Mouse (Mus musculus): Measurements from ENCODE around the gene P4htm. TPM values are rescaled to one million over a fixed set of nuclear protein-coding genes. Genes with fewer than 3 reads are reported as not detected.
A peak's percentile ranks its signal among the peaks of the same experiment; 100 is the strongest.
"Not testable (repeated sequence)": the region's sequence is repeated elsewhere in the genome, so short reads cannot be mapped to it uniquely, and the experiment has no call there.

P4htm gene
- 10 to 100 TPM; 87.0 to 93.7 TPM for total RNA-seq (2021)

DNA sequence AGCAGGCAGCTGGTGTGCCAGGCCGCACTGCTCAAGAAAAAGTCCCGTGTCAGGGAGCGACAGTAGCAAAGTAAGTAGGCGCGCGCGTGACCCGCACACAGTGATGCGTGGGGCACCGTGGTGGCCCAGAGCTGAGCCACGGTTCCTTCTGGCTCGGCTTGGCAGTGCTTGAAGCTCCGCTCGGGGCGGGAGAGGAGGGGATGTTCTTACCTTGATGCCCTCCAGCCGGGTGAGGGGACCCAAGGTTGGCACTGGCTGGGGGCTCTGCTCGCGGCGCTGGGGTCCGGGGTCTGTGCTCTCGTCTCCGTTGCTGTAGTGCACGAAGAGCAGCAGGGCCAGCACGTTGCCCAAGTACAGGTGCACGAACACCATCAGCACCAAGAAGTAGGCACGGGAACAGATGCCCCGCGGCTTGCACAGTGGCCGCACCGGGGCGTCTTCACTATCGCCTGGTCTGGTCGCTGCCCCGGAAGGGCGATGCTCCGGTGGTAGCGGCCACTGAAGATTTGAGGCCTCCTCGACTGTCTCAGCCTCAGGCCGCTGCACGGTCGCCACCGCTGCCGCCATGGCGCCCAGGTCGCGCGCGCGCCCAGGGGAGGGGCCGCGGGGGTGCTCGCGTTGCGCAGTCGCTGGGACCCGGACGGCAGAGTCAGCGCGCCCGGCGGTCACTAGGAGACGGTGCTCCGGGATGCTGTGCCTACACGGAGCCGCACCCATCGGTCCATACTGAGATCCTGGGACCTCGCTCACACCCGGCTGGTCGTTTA, at the start of gene P4htm:
Gene P4htm (minus strand): TSS at position 670 of the 767 bp plus-strand sequence.
- peak; percentile 81 to 87 for DNase-seq (ENCODE audit: low spot score in 2 of 2)
- intact Hi-C loops (cut with DNase I): loop anchor here (2.0 kb wide), 1 partner anchor 26 kb away; no protein-coding TSS in a partner anchor

DNA sequence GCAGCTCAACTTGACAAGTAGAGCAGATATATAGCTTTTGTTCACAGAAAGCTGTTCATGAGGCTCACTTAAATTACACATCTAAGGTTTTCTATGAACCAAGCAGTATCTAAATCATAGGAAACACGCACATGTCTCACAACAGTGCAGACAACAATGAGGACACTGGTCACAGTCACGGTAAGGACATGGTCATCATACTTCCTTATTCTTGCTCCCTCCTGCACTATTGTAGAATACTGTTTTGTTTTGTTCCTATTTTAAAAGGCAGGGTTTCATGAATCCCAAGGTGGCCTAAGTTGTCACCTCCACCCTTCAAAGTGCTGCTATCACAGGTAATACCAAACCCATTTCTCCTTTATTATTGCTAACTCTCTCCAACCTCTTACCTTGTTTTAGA, 42.4 kb upstream of the P4htm start:
- no peak for DNase-seq (ENCODE audit: low spot score in 2 of 2)
- intact Hi-C loops (cut with DNase I): no loop called here

DNA sequence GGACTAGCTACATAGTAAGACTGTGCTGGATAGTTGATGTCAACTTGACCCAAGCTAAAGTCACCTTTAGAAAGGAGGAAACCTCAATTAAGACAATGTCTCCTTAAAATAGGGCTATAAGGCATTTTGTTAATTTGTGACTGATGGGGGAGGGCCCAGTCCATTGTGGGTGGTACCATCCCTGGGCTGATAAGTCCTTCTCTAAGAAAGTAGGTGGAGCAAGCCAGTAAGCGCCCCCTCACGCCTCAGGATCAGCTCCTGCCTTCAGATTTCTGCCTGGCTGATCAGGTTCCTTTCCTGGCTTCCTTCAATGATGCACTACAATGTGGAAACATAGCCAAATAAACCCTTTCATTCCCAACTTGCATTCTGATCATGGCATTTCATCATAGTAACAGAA, 37.9 kb upstream of the P4htm start:
- DNase-seq (ENCODE audit: low spot score in 2 of 2): no peak
- intact Hi-C loops (cut with DNase I): no loop called here

DNA sequence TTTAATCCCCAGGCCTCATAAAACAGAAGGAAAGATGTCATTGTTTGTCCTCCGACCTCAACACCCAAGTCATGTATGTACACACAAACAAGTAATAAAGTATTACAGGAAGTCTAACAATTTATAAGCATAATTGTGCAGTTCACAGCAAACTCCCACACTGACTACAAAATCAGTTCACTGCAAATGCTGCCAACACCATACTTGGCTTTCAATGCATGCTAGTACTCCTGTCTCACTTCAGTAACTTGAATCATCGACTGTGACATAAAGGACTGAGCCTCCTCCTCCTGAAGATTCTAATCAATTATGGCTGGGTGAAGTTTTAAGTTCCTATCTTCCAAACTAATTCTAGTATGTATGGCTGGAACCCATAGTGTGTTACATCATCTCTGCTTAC, 36.4 kb upstream of the P4htm start:
- intact Hi-C loops (cut with DNase I): no loop called here
- DNase-seq (ENCODE audit: low spot score in 2 of 2): no peak

DNA sequence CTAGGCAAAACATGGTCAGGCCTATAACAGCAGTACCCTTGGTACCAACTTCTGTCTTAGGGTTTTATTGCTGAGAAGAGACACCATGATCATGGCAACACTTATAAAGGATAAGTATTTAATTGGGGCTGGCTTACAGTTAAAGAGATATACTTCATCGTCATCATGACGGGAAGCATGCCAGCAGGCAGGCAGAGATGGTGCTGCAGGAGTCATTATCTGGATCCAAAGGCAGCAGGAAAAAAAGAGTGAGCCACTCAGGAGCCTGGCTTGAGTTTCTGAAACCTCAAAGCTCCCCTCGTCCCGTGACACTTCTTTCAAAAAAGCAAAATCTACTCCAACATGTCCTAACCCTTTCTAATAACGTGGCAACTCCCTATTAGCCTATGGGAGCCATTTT, 34.9 kb upstream of the P4htm start:
- intact Hi-C loops (cut with DNase I): no loop called here
- no peak for DNase-seq (ENCODE audit: low spot score in 2 of 2)

DNA sequence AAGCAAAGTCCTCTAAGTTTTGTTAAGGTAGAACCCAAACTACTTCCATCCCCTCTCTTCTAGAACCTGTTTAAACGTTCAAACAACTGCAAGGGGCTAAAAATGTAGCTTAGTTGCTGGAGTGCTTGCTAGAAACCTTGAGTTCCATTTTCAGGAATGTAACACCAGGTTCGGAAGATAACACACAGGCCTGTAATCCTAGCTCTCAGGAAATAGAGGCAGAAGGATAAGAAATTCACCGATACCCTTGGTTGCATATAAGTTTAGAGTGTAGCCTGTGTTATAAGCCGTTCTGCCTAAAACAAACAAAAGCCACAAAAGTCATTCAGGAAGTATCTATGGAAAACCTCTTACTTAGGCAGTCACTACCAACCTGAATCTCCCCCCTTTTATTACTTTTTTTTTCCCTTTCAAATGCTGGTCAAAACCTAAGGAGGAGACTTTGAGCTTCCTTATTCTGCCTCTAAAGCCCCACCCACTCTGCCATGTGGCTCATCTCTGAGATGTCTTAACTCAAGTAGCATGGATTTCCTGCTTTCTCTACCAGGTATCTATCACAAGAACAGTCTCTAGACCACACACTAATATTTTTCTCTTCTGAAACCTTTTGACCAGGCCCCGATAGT, 34.3 kb upstream of the P4htm start:
- intact Hi-C loops (cut with DNase I): no loop called here
- no peak for DNase-seq (ENCODE audit: low spot score in 2 of 2)

DNA sequence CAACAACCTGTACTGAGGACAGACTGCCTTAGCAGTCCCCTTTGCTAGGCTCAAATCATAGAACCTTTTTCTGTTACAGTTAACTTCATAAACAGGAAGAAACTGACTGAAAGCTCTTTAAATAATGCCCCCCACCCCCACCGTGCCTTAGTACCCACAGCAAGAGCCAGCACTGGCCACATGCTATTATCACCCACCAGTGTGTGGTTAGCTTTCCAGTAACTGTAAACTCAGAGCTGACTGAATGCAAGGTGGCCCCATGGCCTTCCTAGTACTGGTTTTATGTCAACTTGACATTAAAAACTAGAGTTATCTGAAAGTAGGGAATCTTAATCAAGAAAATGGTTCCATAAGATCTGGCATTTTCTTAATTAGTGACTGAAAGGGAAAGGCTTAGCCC, 33.2 kb upstream of the P4htm start:
- DNase-seq (ENCODE audit: low spot score in 2 of 2): no peak
- intact Hi-C loops (cut with DNase I): no loop called here

DNA sequence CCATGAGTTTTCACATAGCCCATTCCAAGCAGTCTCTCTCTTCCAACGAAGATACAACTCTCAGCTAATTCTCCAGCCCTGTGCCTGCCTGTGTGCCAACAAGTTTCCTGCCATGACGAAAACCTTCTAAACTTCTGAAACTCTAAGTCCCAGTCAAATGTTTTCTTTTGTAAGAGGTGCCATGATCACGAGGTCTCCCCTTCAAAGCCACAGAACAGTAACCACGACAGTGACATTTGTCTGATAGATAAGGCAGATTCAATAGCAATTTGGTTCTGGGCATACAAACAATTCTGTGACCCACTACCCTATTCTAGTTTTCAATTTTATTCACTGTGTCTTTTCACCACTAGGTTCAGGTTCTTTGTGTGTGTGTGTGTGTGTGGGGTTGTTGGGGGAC, 30.7 kb upstream of the P4htm start:
- intact Hi-C loops (cut with DNase I): no loop called here
- DNase-seq (ENCODE audit: low spot score in 2 of 2): no peak

DNA sequence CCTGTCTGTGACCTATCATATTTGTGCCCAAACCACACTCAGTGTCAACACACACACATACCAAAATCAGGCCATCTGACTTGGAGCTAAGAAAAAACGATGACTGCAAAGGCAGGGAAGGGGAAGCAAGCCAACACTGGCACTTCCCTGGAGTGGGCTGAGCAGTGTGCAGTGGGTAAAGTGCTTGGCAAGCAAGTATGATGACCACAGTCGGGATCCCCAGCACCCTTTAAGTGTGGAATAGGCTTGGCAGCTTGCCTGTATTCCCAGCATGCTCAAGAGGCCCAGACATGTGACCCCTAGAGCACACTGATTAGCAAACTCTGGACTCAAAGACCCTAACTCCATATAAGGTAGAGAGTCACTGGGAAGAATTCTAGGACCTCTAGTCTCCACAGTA, 29.0 kb upstream of the P4htm start:
- no peak for DNase-seq (ENCODE audit: low spot score in 2 of 2)
- intact Hi-C loops (cut with DNase I): no loop called here

DNA sequence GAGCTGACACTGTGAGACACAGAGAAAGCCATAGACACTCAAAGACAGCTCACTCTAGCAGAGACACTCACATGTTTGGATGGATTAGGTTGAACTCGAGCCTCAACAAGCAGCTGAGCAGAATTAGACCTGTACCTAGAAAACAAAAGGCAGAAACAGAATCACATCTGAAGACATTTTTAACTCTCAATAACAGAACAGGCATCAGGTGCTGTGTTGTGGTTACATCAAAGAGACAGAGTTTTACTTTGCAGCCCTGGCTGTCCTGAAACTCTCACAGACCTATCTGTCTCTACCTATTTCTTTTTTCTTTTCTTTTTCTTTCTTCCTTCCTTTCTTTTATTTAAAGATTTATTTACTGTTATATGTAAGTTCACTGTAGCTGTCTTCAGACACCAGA, 19.8 kb upstream of the P4htm start:
- intact Hi-C loops (cut with DNase I): no loop called here
- DNase-seq (ENCODE audit: low spot score in 2 of 2): no peak

DNA sequence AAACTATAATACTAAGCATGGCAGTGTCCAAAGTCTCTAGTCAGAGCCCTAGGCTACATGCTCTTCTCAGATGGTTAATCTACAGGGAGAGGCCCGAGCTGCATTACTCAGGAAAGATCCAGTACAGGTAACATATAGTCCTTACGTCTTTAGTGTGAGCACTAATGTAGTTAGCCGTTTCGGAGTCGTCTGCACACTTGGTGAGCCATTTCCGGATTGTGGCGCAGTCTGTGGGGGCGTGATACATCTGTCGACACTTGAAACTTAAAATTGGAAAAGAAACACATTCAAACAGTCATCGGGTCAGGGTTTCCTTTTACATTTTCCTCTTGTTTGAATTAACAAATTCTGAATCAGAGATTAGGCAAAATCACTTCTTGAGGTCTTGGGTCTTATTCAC, 14.0 kb upstream of the P4htm start:
- DNase-seq (ENCODE audit: low spot score in 2 of 2): no peak
- intact Hi-C loops (cut with DNase I): no loop called here

DNA sequence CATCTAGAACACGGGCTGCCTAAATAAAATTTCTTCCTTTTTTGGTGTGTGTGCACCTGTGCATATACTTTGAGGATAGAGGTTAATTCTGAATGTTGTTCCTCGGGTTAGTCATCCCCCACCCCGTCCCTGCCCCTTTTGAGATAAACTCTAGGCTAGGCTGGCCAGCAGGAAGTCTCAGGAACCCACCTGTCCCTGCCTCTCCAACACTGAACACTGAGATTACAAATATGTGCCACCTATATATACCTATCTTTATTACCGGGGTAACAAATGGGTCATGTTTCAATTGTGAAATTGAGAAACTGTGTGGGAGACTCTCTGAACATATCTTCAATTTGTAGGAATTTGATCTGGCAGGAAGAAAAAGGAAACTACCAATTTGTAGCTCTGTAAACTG, 11.4 kb upstream of the P4htm start:
- no peak for DNase-seq (ENCODE audit: low spot score in 2 of 2)
- intact Hi-C loops (cut with DNase I): no loop called here

DNA sequence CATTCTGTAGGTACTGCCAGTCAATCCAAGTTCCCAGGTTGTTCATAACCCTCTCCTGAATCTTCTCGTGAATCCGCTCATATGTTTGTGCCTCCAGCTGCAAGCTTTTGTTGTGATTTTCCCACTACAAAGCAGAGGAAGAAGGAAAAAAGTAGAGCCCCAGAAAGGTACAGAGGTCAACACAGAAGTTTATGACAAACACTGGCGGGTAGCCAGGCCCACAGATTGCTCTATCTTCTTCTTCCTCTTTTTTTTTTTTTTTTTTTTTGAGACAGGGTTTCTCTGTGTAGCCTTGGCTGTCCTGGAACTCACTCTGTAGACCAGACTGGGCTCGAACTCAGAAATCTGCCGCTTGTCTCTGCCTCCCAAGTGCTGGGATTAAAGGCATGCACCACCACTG, 10.5 kb upstream of the P4htm start:
- intact Hi-C loops (cut with DNase I); DNase-seq (ENCODE audit: low spot score in 2 of 2): not testable (repeated sequence)

DNA sequence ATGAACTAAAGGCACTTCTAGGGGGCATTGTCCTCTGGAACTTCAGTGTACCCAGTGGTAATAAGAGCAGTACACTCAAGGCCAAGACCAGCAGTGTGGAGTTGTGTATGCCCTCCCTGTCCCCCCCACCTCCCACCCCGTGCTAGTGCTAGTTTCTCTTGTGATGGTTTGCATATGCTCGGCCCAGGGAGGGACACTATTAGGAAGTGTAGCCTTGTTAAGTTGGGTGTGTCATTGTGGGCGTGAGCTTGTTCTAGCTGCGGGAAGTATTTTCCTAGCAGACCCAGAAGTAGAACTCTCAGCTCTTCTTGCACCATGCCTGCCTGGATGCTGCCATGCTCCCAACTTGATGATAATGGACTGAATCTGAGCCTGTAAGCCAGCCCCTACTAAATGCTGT, 4.5 kb upstream of the P4htm start:
- intact Hi-C loops (cut with DNase I): no loop called here
- no peak for DNase-seq (ENCODE audit: low spot score in 2 of 2)

DNA sequence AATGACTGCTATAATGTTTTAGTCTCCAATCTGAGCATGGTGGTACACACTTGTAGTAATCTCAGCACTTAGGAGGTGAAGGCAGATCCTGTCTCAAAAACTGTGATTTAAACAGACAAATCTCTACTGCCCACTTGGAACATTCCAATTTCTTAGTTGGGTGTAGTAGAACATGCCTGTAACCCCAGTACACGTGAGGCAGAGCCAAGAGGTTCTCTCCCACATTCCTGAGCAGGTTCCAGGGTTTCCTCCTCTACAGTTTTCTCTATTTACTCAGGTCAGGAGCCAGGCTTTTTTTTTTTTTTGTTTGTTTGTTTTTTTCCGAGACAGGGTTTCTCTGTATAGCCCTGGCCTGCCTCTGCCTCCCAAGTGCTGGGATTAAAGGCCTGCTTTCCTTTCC, 2.5 kb upstream of the P4htm start:
- intact Hi-C loops (cut with DNase I): no loop called here
- no peak for DNase-seq (ENCODE audit: low spot score in 2 of 2)

DNA sequence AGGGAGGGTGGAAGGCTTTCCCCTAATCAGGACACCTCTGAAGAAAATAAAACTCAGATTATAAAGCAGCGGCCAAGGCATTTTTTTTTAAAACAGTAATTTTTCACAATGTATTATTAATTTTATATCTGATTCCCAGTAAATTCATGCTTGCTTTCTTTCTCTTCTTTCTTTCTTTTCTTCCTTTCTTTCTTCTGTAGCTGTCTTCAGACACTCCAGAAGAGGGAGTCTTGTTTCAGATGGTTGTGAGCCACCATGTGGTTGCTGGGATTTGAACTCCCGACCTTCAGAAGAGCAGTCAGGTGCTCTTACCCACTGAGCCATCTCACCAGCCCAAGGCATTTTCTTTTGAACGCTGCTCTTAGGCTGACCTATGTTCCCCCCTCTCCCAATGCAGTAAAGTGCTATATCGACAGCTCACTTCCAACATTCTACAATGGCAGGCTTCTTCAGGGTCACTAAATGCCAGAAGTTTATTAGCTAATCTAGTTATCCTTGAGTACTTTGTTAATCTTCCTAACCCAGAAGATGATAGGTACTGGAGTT, 1.6 kb upstream of the P4htm start:
- intact Hi-C loops (cut with DNase I): no loop called here
- DNase-seq (ENCODE audit: low spot score in 2 of 2): no peak

DNA sequence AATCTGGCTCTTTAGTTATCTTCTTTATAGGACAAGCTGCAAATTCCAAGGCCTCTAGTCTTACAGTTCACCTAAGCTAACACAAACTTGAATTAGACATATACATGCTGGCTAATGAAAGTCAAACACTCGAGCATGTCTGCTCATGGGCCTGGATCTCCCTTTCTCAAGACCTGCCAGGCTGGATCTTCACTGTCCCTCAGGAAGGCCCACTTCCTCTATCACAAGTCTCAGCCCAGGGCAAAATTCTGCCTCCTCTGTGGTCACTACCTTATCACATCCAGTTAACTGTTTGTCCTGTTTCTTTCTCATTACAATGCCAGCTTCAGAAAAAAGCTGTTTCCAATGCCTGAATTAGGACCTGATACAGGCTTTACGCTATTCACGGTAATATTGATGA, 3.1 kb downstream of the P4htm start:
- DNase-seq (ENCODE audit: low spot score in 2 of 2): no peak
- intact Hi-C loops (cut with DNase I): no loop called here

DNA sequence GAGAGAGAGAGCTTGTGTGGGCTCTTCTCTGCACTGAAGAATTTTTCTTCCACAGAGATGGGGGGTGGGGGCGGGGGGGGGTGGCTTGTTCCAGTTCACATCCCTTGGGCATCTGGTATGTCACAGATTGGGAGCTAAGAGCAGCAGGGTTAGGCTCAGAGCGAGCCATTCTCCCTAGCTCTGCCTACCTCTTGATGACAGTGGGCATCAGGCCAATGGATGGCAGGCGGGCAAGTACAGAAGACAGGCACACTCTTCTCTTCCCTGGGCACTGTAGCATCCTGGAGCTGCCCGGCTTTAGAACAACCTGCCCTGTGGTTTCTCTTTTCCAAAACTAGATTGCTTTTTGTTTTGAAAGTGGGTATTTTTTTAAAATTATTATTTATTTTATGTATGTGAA, 6.0 kb downstream of the P4htm start:
- intact Hi-C loops (cut with DNase I): no loop called here
- DNase-seq (ENCODE audit: low spot score in 2 of 2): no peak

DNA sequence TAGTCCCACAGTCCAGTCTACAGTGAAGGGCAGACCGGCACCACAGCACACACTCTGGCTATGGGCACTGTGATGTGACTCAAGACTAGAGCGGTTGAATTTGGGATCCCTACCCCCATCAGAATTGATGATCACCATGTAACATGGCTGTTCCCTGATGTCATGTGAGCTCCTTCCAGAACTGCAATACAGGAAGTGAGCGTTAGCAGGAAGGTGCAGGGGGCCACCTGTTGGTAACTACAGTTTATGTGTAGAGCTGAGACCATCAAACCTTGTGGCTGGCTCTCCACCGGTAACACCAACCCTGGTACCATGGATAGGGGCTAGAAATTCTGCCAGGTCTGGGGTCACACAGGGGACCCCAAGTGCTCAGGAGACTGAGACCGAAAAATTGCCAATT, 8.2 kb downstream of the P4htm start:
- DNase-seq (ENCODE audit: low spot score in 2 of 2): no peak

DNA sequence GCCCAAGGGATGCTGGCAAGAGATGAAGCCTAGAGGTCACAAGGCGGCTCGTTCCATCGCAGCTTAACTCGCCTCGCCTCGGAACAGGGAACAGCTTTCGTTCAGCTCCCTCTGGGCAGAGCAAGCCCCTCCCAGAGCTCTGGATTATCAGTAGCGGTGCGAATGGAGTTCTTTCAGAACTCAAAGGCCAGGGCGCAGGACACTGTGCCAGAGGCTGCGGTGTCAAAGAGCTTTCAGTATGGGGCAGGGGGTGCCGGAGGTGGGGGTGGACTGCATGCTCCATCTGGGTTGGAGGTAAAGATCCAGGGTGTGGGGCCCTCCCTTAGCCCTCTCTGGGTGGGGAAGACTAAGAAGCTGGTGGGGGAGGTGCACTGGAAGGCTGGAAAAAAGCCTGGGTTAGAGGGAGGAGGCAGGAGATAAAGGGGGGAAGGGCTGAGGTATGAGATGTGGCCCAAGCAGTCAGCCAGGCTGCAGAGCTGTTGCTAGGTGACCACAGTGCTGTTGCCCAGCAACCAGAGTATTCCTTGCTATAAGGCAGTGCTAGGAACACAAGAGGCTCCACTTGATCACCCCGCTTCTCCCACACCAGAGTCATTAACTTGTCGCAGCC, 9.8 kb downstream of the P4htm start:
- intact Hi-C loops (cut with DNase I): no loop called here
- peak; percentile 83 to 84 for DNase-seq (ENCODE audit: low spot score in 2 of 2)

More for the DNA sequence above, 8.2 kb downstream of the P4htm start:
- intact Hi-C loops (cut with DNase I): no loop called here

DNA sequence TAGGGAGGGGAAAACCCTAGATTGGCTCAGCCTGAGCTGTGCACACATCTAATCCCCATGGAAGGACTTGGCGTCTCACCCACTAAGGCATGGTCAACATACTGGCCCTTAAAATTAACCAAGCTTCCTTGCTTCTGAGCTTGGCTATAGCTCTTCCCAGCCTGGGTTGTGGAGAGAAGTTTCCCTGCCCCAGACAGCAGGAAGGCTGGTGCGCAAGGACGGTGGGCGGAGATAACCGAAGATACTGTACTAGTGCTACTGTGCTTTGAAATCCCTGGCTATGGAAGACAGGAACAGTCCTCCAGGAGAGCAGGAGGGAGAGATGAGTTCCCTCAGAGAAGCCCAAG, 18.1 kb downstream of the P4htm start:
- intact Hi-C loops (cut with DNase I): no loop called here
- DNase-seq (ENCODE audit: low spot score in 2 of 2): no peak

Measured in left cerebral cortex, postnatal 36 days (tissue).